Mouse (Mus musculus): Measurements from ENCODE around the gene Noxo1. TPM values are rescaled to one million over a fixed set of nuclear protein-coding genes. Genes with fewer than 3 reads are reported as not detected.

Gene Noxo1
- total and polyA plus RNA-seq, 3 experiments = 0.62 to 2.4 TPM; not detected in 1

DNA sequence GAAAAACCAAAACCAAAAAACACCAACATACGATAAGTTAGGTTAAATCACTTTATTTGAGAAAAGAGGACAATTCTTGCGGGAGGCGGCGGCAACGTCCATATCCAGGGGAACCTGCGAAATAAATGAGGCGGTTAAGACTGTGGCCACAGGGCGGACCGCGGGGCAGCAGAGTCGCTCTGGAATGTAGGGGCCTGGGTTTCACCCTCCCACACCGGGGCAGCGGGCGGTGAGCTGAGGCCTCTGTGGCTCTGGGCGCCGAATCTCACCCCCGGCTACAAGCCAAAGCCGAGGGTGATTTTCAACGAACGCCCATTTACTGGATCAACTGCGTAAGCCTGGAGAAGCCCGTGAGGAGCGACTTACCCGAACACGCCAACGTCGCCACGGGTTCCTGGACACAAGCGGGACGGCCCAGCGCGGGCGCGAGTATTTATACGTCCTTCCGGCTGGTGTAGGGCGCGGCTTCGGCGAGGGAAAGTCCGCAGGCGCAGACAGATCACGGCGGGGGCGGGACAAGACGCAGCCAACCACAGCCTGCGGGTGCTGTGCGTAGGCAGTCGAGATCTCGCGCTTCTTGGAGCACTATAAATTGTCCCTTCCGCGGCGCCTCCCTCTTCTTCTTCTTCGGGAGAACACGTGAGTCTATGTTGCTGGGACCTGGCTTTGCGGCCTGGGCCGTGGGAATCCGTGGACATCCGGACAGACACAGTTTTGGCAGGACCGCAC, 23.6 kb downstream of the Noxo1 start:
- H3K9ac ChIP-seq (ENCODE audit: control insufficient read depth, low read depth, low read length, poor library complexity, severe bottlenecking) = peak overlapping the region; percentile 98
- peaks cover 5 to 11% of the 10 kb centered on the region in 2 experiments; a peak in 3 of 4 replicates for H3K36me3 ChIP-seq (ENCODE audit: control insufficient read depth in 1 of 2, insufficient read depth in 2 of 2, low read length in 2 of 2)
- H3K27ac ChIP-seq (ENCODE audit: control insufficient read depth, low read depth, low read length) = peak overlapping the region; percentile 87
- H3K79me2 ChIP-seq (ENCODE audit: control insufficient read depth, insufficient read depth, low read length, poor library complexity) = peaks cover 51% of the 10 kb centered on the region
- no peaks in the 10 kb centered on the region for H3K9me3 ChIP-seq (replicated peaks; ENCODE audit: insufficient read depth, low read length)
- peak overlapping the region; percentile 69 to 98 for H3K4me3 ChIP-seq (ENCODE audit: control insufficient read depth in 1 of 2, insufficient read depth in 1 of 2, low read depth in 2 of 2, low read length in 2 of 2)
- DNase-seq (ENCODE audit: low read depth, low spot score) = peak; percentile 99
- no peaks in the 10 kb centered on the region for H3K27me3 ChIP-seq (ENCODE audit: control insufficient read depth in 1 of 2, insufficient read depth in 2 of 2, low read length in 2 of 2)
- H3K4me1 ChIP-seq (ENCODE audit: control insufficient read depth in 1 of 2, insufficient read depth in 2 of 2, low read length in 2 of 2) = peaks cover 0 to 10% of the 10 kb centered on the region in 2 experiments; a peak in 2 of 4 replicates
- no peak for TF ChIP-seq ZKSCAN1 (IDR thresholded peaks at IDR 0.05; ENCODE audit: low read depth, low read length)
- no peak for TF ChIP-seq JUND (IDR thresholded peaks at IDR 0.05; ENCODE audit: low read depth, low read length)
- no peak for TF ChIP-seq TAL1 (IDR thresholded peaks at IDR 0.05; ENCODE audit: low read length)
- no peak for TF ChIP-seq SMC3 (IDR thresholded peaks at IDR 0.05; ENCODE audit: low read depth, low read length)
- TF ChIP-seq POLR2AphosphoS5 (IDR thresholded peaks at IDR 0.05; ENCODE audit: borderline replicate concordance, low read depth, low read length) = peak; percentile 98
- peak; percentile 98 for TF ChIP-seq ZMIZ1 (IDR thresholded peaks at IDR 0.05; ENCODE audit: low read depth, low read length)
- TF ChIP-seq NRF1 (IDR thresholded peaks at IDR 0.05; ENCODE audit: insufficient read depth, low read depth, low read length, poor library complexity, severe bottlenecking) = peak; percentile 76
- TF ChIP-seq EP300 (IDR thresholded peaks at IDR 0.05; ENCODE audit: low read depth in 1 of 2, low read length in 2 of 2) = no peak
- TF ChIP-seq TBP (IDR thresholded peaks at IDR 0.05; ENCODE audit: low read depth, low read length) = peak; percentile 99
- TF ChIP-seq KAT2A (conservative IDR thresholded peaks at IDR 0.05; ENCODE audit: low read depth, low read length) = peak; percentile 72
- no peak for TF ChIP-seq CHD1 (IDR thresholded peaks at IDR 0.05; ENCODE audit: low read depth, low read length)
- peak; percentile 68 for TF ChIP-seq USF1 (IDR thresholded peaks at IDR 0.05; ENCODE audit: low read depth, low read length)
- TF ChIP-seq ETS1 (IDR thresholded peaks at IDR 0.05; ENCODE audit: low read depth, low read length) = peak; percentile 17; the same call in 1 of the 2 replicates
- peak; percentile 99 for TF ChIP-seq POLR2AphosphoS2 (IDR thresholded peaks at IDR 0.05; ENCODE audit: low read length)
- peak; percentile 99 for TF ChIP-seq MYC (IDR thresholded peaks at IDR 0.05; ENCODE audit: low read depth, low read length)
- no peak for TF ChIP-seq GABPA (IDR thresholded peaks at IDR 0.05; ENCODE audit: low read depth, low read length)
- no peak for TF ChIP-seq RCOR1 (IDR thresholded peaks at IDR 0.05; ENCODE audit: low read depth, low read length)
- TF ChIP-seq MAFK (IDR thresholded peaks at IDR 0.05; ENCODE audit: borderline replicate concordance, low read depth, low read length) = no peak
- TF ChIP-seq CTCF (IDR thresholded peaks at IDR 0.05 in 2 of 3, conservative IDR thresholded peaks at IDR 0.05 in 1 of 3; ENCODE audit: control insufficient read depth in 1 of 3, insufficient read depth in 1 of 3, low read depth in 2 of 3, low read length in 3 of 3, poor library complexity in 1 of 3, severe bottlenecking in 1 of 3) = no peak
- TF ChIP-seq ZC3H11A (IDR thresholded peaks at IDR 0.05; ENCODE audit: low read depth, low read length) = no peak
- no peak for TF ChIP-seq MEF2A (IDR thresholded peaks at IDR 0.05; ENCODE audit: extremely low read depth, insufficient replicate concordance, low read depth, low read length, poor library complexity, severe bottlenecking)
- peak; percentile 94 for TF ChIP-seq ELF1 (IDR thresholded peaks at IDR 0.05; ENCODE audit: low read depth, low read length)
- no peak for TF ChIP-seq E2F4 (IDR thresholded peaks at IDR 0.05; ENCODE audit: borderline replicate concordance, low read depth, low read length)
- no peak for TF ChIP-seq BHLHE40 (IDR thresholded peaks at IDR 0.05; ENCODE audit: borderline replicate concordance, low read depth, low read length)
- TF ChIP-seq TCF12 (IDR thresholded peaks at IDR 0.05; ENCODE audit: low read depth, low read length) = 0 out of 2 replicates have a peak, but pooled peaks have one; percentile 66
- peak; percentile 100 for TF ChIP-seq NELFE (IDR thresholded peaks at IDR 0.05; ENCODE audit: low read depth, low read length)
- TF ChIP-seq GATA1 (IDR thresholded peaks at IDR 0.05; ENCODE audit: low read depth, low read length) = no peak
- peak; percentile 96 for TF ChIP-seq CHD2 (IDR thresholded peaks at IDR 0.05; ENCODE audit: low read length)
- peak; percentile 91 for TF ChIP-seq MXI1 (IDR thresholded peaks at IDR 0.05; ENCODE audit: low read depth, low read length)
- TF ChIP-seq SIN3A (IDR thresholded peaks at IDR 0.05; ENCODE audit: low read length) = peak; percentile 89
- no peak for TF ChIP-seq RAD21 (IDR thresholded peaks at IDR 0.05; ENCODE audit: low read depth, low read length)
- no peak for TF ChIP-seq MYB (IDR thresholded peaks at IDR 0.05; ENCODE audit: low read depth, low read length)
- no peak for TF ChIP-seq MAZ (IDR thresholded peaks at IDR 0.05; ENCODE audit: low read depth, low read length)
- no peak for TF ChIP-seq USF2 (IDR thresholded peaks at IDR 0.05; ENCODE audit: borderline replicate concordance in 1 of 2, insufficient read depth in 1 of 2, low read depth in 1 of 2, low read length in 2 of 2)
- TF ChIP-seq HCFC1 (IDR thresholded peaks at IDR 0.05; ENCODE audit: low read depth, low read length) = peak; percentile 95
- no peak for TF ChIP-seq UBTF (IDR thresholded peaks at IDR 0.05; ENCODE audit: borderline replicate concordance, insufficient read depth, low read depth, low read length)

Data from MEL (cell line).